Mouse (Mus musculus) ES-E14 (cell line): ENCODE results near the gene Ostm1. TPM values are rescaled to one million over a fixed set of nuclear protein-coding genes. Genes with fewer than 3 reads are reported as not detected.

ENCODE experiments used
- DNase-seq: peaks from one replicate; pipeline ENCODE4 v3.0.0-alpha.2; 2013; ENCODE audit warnings: low read depth, low spot score
- H3K27ac ChIP-seq: 2 replicates; pipeline ENCODE4 v1.5.1; 2012; ENCODE audit warnings: low read depth, mild to moderate bottlenecking, low read length, moderate library complexity, mixed read lengths; ENCODE audit not compliant: poor library complexity, insufficient read depth, severe bottlenecking
- H3K36me3 ChIP-seq: 2 replicates; pipeline ENCODE4 v1.6.1; 2012; ENCODE audit warnings: mild to moderate bottlenecking, low read length, moderate library complexity, mixed read lengths; ENCODE audit not compliant: control insufficient read depth, poor library complexity, insufficient read depth, severe bottlenecking
- H3K4me1 ChIP-seq, 2 experiments: fragments of 150-350 bp in 1 of 2; sonication (generic) in 1 of 2; 2 replicates each; pipeline ENCODE4 v1.6.1; 2012; ENCODE audit warnings: low read length in 2 of 2, mild to moderate bottlenecking in 1 of 2, mixed read lengths in 1 of 2; ENCODE audit not compliant: control insufficient read depth in 2 of 2, insufficient read depth in 2 of 2, poor library complexity in 1 of 2
- H3K4me3 ChIP-seq, 2 experiments: fragments of 150-350 bp in 1 of 2; sonication (generic) in 1 of 2; 2 replicates each; pipeline ENCODE4 v1.5.1; 2012; ENCODE audit warnings: low read length in 2 of 2, low read depth in 1 of 2, mild to moderate bottlenecking in 1 of 2, mixed read lengths in 1 of 2; ENCODE audit not compliant: insufficient read depth in 1 of 2, poor library complexity in 1 of 2, severe bottlenecking in 1 of 2
- H3K9ac ChIP-seq: 2 replicates; pipeline ENCODE4 v1.6.1; 2012; ENCODE audit warnings: low read depth, mild to moderate bottlenecking, low read length, mixed read lengths; ENCODE audit not compliant: poor library complexity, insufficient read depth, severe bottlenecking
- H3K9me3 ChIP-seq: fragments of 150-350 bp; sonication (generic); 2 replicates; pipeline ENCODE4 v1.6.1; 2012; ENCODE audit warnings: low read depth, mild to moderate bottlenecking, low read length; ENCODE audit not compliant: control insufficient read depth, insufficient read depth
- CHD2 ChIP-seq: IDR thresholded peaks from 2 replicates; pipeline ENCODE4 v1.6.1; 2014; ENCODE audit warnings: mild to moderate bottlenecking, low read depth, low read length, inconsistent platforms
- HCFC1 ChIP-seq: IDR thresholded peaks from 2 replicates; pipeline ENCODE4 v1.6.1; 2012; ENCODE audit warnings: low read length, inconsistent platforms, borderline replicate concordance; ENCODE audit not compliant: insufficient read depth
- MAFK ChIP-seq: IDR thresholded peaks from 2 replicates; pipeline ENCODE4 v1.6.1; 2014; ENCODE audit warnings: mild to moderate bottlenecking, low read depth, low read length, inconsistent platforms; ENCODE audit not compliant: insufficient read depth
- ZC3H11A ChIP-seq: IDR thresholded peaks from 2 replicates; pipeline ENCODE4 v1.6.1; 2012; ENCODE audit warnings: low read depth, mild to moderate bottlenecking, inconsistent platforms, low read length, borderline replicate concordance
- ZNF384 ChIP-seq: IDR thresholded peaks from 2 replicates; pipeline ENCODE4 v1.6.1; 2012; ENCODE audit warnings: low read depth, low read length, inconsistent platforms
- in situ Hi-C, 2 experiments: fragments of 600-800 bp; cut with MboI; formaldehyde crosslinking; loops; one replicate each; pipeline ENCODE4 v1.15.1; 2025; ENCODE audit warnings: low sequenced_read_pairs in 2 of 2, inconsistent platforms in 1 of 2; ENCODE audit not compliant: unreplicated experiment in 2 of 2
- total RNA-seq: library from RNA; depleted of rRNA; stranded (reverse); fragments of 300-350 nt; gene quantifications from 2 replicates; pipeline ENCODE4 v1.2.3, GENCODE M21; 2012

Gene Ostm1
- total RNA-seq, 1 experiment, result 19.7 TPM

DNA sequence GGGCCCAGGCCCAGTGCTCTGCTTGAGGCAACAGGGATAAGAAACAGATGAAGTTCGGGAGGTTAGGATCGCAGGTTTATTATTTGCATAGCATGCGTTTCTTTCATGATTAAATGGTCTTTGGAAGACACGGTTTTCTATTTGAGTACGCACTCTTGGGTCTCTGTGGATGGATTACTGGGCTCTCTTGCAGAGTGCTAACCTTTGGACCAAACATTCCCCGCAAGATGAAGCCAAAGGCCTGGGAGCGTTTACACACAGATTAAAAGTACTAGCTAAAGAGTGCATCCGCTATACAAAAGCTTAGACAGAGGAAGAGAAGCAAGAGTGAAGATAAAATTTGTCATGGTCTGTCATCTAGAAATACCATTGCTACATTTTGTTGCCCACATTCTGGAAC, 98.8 kb downstream of the Ostm1 start:
- Histone ChIP-seq H3K4me1 (0 out of 4 replicates have a peak, but pooled peaks cover 0 to 5% of the 10 kb centered on the region in 2 experiments), H3K4me3 (no peak overlapping the region), H3K9ac (no peak overlapping the region), H3K9me3 (no peaks in the 10 kb centered on the region), H3K36me3 (no peaks in the 10 kb centered on the region), H3K27ac (no peak overlapping the region)
- in situ Hi-C loops, result no loop called here
- TF ChIP-seq MAFK, result no peak
- no peak for TF ChIP-seq ZC3H11A
- TF ChIP-seq HCFC1, result no peak
- no peak for TF ChIP-seq CHD2
- no peak for TF ChIP-seq ZNF384
- DNase-seq, result no peak

DNA sequence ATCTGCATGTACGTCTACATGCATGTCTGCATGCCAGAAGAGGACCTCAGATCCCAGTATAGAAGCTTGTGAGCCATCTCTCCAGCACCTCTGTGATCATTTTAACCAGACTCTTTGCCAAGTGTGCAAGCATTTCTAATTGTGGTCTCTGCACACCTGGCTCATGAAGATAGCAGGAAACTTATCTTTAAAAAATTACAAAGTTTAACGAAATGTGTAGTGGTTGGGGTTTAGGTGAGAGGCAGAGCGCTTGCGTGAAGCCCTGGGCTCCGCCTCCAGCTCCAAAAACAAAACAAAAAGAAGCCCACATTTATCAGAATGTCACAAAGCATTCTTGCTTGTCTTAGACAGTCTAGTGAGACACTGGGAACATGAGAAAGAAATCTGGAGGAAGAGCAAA, 104.3 kb downstream of the Ostm1 start:
- DNase-seq, result no peak
- Histone ChIP-seq H3K36me3 (no peaks in the 10 kb centered on the region), H3K4me3 (no peak overlapping the region), H3K27ac (no peak overlapping the region), H3K9ac (no peak overlapping the region), H3K9me3 (no peaks in the 10 kb centered on the region), H3K4me1 (peaks cover 0 to 2% of the 10 kb centered on the region in 2 experiments; a peak in 1 of 4 replicates)
- TF ChIP-seq ZC3H11A (no peak), CHD2 (no peak), HCFC1 (no peak), ZNF384 (no peak), MAFK (no peak)
- in situ Hi-C loops, result no loop called here

DNA sequence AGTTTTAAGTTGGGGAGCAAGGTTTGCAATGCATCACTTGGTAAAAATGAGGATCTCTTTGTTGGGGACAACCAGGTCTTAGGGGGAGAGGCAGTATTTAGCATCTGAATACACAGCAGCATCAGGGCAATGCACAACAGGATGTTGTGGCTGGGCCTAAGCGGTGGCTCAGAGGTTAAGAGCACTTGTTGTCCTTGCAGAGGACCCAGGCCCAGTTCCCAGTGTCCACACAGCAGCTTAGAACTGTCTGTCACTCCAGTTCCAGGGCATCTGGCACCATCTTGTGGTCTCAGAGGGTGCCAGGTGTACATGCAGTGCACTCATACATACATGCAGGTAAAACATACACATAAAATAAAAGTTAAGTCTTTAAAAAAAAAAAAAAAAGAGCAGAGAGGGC, 106.1 kb downstream of the Ostm1 start:
- in situ Hi-C loops, result no loop called here

DNA sequence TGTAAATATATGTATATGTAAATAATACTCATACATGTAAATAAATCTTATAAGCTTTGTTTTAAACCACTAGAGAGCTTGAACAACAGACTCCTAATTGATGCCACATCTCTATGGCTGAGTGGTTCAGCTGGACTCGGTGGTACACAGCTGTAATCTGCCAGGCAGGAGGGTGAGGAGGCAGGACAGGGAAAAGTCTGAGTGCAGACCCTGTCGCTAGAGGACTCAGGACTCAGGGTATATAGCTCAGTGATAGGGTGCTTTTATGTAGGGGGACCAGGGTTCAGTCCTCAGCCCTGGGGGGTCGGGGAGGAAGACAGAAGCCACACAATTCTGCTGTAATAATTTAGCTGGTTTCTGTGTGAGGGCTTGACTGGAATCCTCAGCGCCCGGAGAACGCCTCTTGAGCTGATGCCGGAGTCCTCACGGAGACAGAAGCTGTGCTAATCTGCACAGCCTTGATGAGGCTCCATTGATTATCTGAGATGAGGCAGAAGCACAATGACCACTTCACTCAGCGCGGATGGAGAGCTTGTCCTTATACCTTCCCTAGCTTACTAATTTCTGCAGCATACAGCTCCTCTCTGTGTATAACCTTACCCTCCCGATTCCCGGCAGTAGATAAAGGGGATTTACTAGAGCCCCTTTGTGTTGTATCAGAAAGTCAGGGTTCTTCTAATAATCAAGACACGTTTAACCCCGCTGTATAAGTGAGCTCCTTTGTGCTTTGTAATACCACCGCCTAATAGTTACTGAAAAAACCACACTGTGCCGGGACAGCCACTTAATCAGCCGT, 106.8 kb downstream of the Ostm1 start:
- Histone ChIP-seq H3K36me3 (no peaks in the 10 kb centered on the region), H3K4me1 (peaks cover 0 to 2% of the 10 kb centered on the region in 2 experiments; a peak in 1 of 4 replicates), H3K9me3 (no peaks in the 10 kb centered on the region), H3K27ac (no peak overlapping the region), H3K9ac (no peak overlapping the region), H3K4me3 (no peak overlapping the region)
- in situ Hi-C loops, result no loop called here
- no peak for DNase-seq
- TF ChIP-seq ZNF384 (no peak), CHD2 (no peak), HCFC1 (no peak), ZC3H11A (no peak)

More for the DNA sequence above, 106.1 kb downstream of the Ostm1 start:
- Histone ChIP-seq H3K36me3 (no peaks in the 10 kb centered on the region), H3K27ac (no peak overlapping the region), H3K4me1 (peaks cover 0 to 2% of the 10 kb centered on the region in 2 experiments; a peak in 1 of 4 replicates), H3K9ac (no peak overlapping the region), H3K4me3 (no peak overlapping the region), H3K9me3 (no peaks in the 10 kb centered on the region)
- TF ChIP-seq HCFC1 (no peak), ZC3H11A (no peak), CHD2 (no peak), MAFK (no peak), ZNF384 (no peak)
- DNase-seq, result no peak
